Mouse (Mus musculus): ENCODE measurements around the gene Hoxa9.
A peak's percentile ranks its signal among the peaks of the same experiment; 100 is the strongest.

The Hoxa9 gene

DNA sequence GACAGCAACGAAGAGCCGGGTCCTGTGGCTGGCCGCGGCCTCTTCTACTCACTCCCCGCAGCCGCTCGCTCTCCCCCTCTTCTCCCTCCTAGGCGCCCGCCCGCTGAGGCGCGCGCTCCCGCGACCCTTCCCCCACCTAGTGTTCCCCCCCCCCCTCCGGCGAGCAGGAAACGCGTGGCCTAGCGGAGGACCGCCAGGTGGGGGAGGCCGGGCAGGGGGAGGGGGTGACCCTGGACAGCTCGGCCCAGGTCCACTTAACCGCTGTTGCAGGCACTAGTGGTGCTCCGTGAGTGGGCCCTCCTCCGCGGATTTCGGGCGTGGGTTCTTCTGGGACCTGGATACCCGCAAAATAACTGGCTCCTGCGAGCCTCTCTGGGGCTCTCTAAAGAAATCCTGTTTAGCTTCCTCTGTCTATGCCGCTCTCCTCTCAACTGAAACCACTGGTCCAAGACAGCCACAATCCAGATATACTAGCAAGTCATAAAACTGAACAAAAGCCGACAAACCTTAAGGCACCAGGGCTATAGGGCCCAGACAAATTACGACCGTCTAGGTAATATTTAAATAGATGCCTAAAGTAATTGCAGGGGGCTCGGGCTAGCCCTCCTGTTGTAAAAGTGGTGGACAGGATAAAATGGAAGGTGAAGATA lies at the start of gene Hoxa9:
Gene Hoxa9, minus strand, starts transcription at position 574 of the 650 bp plus-strand sequence.
- peaks cover 96% of the 10 kb centered on the region for H3K27me3 ChIP-seq (ENCODE audit: insufficient read depth, low read length)
- no peaks in the 10 kb centered on the region for H3K36me3 ChIP-seq (ENCODE audit: insufficient read depth, low read length)
- TF ChIP-seq NANOG (IDR thresholded peaks at IDR 0.05; ENCODE audit: borderline replicate concordance, low read length) (no peak), POU5F1 (IDR thresholded peaks at IDR 0.05; ENCODE audit: borderline replicate concordance, low read length) (no peak), CTCF (conservative IDR thresholded peaks at IDR 0.05; ENCODE audit: low read length) (no peak)

DNA sequence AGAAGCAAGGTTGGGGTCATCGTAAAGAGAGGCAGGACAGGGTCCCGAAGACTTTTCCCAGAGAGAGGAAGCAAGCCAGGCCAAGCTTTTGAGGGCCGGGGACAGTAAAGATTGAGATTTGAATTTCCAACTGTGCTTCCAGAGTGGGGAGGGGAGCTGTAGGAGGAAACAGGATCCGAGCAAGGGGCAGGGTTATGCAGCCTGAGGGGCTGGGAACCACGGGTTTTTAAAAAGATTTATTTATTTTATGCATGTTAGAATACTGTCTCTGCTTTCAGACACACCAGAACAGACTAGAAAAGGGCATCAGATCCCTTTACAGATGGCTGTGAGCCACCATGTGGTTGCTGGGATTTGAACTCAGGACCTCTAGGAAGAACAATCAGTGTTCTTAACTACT lies 46.0 kb upstream of the Hoxa9 start:
- peaks cover 79% of the 10 kb centered on the region for H3K27me3 ChIP-seq (ENCODE audit: insufficient read depth, low read length)
- H3K4me3 ChIP-seq (replicated peaks; ENCODE audit: low read length), result no peak overlapping the region
- no peaks in the 10 kb centered on the region for H3K36me3 ChIP-seq (ENCODE audit: insufficient read depth, low read length)
- H3K9me3 ChIP-seq (ENCODE audit: low read length), result no peaks in the 10 kb centered on the region
- TF ChIP-seq CTCF (conservative IDR thresholded peaks at IDR 0.05; ENCODE audit: low read length), result no peak
- no peak for TF ChIP-seq NANOG (IDR thresholded peaks at IDR 0.05; ENCODE audit: borderline replicate concordance, low read length)
- peaks cover 25% of the 10 kb centered on the region for H3K4me1 ChIP-seq (replicated peaks; ENCODE audit: low read depth, low read length)

More for the DNA sequence above, at the start of gene Hoxa9:
- Histone ChIP-seq H3K4me3 (replicated peaks; ENCODE audit: low read length) (peak within 1 kb of the TSS; percentile 39), H3K4me1 (replicated peaks; ENCODE audit: low read depth, low read length) (peaks cover 59% of the 10 kb centered on the region), H3K9me3 (ENCODE audit: low read length) (no peaks in the 10 kb centered on the region)

DNA sequence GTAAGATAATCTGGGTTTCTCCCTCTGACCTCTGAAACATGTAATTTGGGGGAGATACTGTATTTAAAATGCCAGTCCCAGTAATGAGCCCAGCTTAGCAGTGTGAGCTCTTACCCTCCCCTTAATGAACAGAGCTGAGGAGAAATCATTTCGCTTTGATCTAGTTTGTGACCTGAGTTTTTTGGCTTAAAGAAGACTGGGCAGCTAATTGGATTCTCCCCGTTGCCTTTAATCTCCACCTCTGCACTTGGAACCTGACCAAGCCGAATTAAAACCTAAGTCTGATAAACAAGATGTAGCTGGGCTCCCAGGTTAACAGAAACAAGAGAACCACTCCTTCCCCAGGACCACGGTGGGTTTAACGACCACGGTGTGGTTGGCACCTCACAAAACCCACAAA lies 45.5 kb upstream of the Hoxa9 start:
- H3K4me1 ChIP-seq (replicated peaks; ENCODE audit: low read depth, low read length), result peaks cover 25% of the 10 kb centered on the region
- no peak overlapping the region for H3K4me3 ChIP-seq (replicated peaks; ENCODE audit: low read length)
- no peaks in the 10 kb centered on the region for H3K36me3 ChIP-seq (ENCODE audit: insufficient read depth, low read length)
- no peak for TF ChIP-seq NANOG (IDR thresholded peaks at IDR 0.05; ENCODE audit: borderline replicate concordance, low read length)
- no peak for TF ChIP-seq POU5F1 (IDR thresholded peaks at IDR 0.05; ENCODE audit: borderline replicate concordance, low read length)
- no peak for TF ChIP-seq CTCF (conservative IDR thresholded peaks at IDR 0.05; ENCODE audit: low read length)
- H3K9me3 ChIP-seq (ENCODE audit: low read length), result no peaks in the 10 kb centered on the region
- peaks cover 81% of the 10 kb centered on the region for H3K27me3 ChIP-seq (ENCODE audit: insufficient read depth, low read length)

DNA sequence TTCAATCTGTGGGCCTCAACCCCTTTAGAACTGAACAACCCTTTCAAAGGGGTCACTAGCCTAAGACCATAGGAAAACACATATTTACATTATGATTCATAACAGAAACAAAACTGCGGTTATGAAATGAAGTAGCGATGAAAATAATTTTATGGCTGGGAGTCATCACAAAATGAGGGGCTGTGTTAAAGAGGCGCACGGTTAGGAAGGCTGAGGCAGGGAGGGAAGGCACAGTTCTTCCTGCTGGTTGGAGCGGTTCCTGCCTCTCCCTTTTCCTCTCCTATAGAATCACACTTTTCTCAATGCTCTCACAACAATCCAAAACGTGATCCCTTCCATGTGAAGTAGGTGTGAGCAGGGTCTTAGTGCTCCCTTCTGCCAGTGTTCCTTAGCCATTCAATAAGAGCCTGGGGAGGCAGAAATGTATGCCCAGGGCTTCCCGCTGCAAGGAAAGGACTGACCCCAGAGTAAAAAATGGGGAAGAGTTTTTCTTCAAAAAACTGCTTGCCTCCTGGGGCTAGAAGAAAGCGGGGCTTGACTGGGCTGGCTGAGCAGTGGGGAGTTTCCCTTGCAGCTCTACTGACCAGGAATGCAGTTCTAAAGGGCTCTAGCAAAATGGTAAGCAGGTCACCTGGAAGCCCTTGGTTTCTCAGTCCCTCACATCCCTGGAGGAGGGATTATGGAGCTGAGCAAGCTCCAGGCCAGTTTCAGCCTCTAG lies 44.8 kb upstream of the Hoxa9 start:
- Histone ChIP-seq H3K36me3 (ENCODE audit: insufficient read depth, low read length) (no peaks in the 10 kb centered on the region), H3K9me3 (ENCODE audit: low read length) (no peaks in the 10 kb centered on the region), H3K4me3 (replicated peaks; ENCODE audit: low read length) (no peak overlapping the region), H3K27me3 (ENCODE audit: insufficient read depth, low read length) (peaks cover 83% of the 10 kb centered on the region), H3K4me1 (replicated peaks; ENCODE audit: low read depth, low read length) (peaks cover 26% of the 10 kb centered on the region)
- TF ChIP-seq POU5F1 (IDR thresholded peaks at IDR 0.05; ENCODE audit: borderline replicate concordance, low read length), result no peak

DNA sequence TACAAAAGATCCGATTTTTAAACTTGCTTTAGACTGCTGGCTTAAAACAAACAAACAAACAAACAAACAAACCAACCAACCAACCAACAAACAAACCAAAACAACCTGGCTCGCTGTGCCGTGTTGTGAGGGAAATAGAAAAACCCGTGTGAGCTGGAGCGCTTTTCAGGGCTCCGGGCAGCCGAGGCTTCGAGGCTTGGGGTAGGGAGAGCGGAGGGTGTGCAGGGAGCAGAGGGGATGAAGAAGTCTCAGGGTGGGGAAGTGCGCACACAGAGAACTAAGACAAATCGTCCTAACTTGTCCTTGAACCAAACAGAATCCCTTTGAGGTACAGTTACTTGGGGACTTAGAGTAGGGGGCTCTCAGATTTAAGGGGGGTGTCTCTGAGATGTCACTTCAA lies 43.7 kb upstream of the Hoxa9 start:
- peaks cover 90% of the 10 kb centered on the region for H3K27me3 ChIP-seq (ENCODE audit: insufficient read depth, low read length)
- no peaks in the 10 kb centered on the region for H3K36me3 ChIP-seq (ENCODE audit: insufficient read depth, low read length)
- TF ChIP-seq CTCF (conservative IDR thresholded peaks at IDR 0.05; ENCODE audit: low read length), result no peak
- no peak for TF ChIP-seq NANOG (IDR thresholded peaks at IDR 0.05; ENCODE audit: borderline replicate concordance, low read length)
- no peak for TF ChIP-seq POU5F1 (IDR thresholded peaks at IDR 0.05; ENCODE audit: borderline replicate concordance, low read length)
- H3K9me3 ChIP-seq (ENCODE audit: low read length), result no peaks in the 10 kb centered on the region
- H3K4me1 ChIP-seq (replicated peaks; ENCODE audit: low read depth, low read length), result peaks cover 34% of the 10 kb centered on the region
- H3K4me3 ChIP-seq (replicated peaks; ENCODE audit: low read length), result peak overlapping the region; percentile 60; the same call in 1 of the 2 replicates

DNA sequence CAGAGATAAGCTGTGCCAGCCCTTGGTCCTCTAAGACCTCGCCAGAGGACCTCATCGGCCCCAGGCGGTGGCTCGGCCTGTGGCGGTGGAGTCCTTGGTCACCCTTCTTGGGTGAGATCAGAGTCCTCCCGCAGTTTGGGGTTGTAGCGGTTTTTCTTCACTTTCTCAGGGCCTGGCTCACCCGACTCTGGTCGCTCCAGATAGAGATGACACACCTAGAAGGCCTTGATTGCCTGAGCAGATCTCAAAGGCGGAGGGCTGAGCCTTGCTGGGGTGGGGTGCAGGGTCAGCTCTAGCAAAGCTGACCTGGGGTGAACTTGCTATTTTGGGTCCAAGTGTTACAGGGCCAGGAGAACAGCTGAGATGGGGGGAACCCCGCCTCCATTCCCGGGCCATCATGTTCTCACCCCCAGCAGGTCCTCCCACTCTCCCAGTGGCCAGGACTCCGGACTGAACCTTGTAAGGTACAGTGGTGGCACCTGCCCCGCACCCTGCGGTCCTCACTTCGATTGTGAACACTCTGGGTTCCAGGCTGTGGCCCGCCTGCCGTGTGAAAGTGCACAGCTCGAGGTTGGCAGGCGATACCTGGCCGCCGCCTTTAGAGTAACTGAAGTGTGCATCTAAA lies 42.9 kb upstream of the Hoxa9 start:
- H3K4me1 ChIP-seq (replicated peaks; ENCODE audit: low read depth, low read length), result peaks cover 41% of the 10 kb centered on the region
- TF ChIP-seq NANOG (IDR thresholded peaks at IDR 0.05; ENCODE audit: borderline replicate concordance, low read length) (no peak), CTCF (conservative IDR thresholded peaks at IDR 0.05; ENCODE audit: low read length) (no peak), POU5F1 (IDR thresholded peaks at IDR 0.05; ENCODE audit: borderline replicate concordance, low read length) (no peak)
- H3K27me3 ChIP-seq (ENCODE audit: insufficient read depth, low read length), result peaks cover 95% of the 10 kb centered on the region
- no peaks in the 10 kb centered on the region for H3K36me3 ChIP-seq (ENCODE audit: insufficient read depth, low read length)
- no peaks in the 10 kb centered on the region for H3K9me3 ChIP-seq (ENCODE audit: low read length)
- H3K4me3 ChIP-seq (replicated peaks; ENCODE audit: low read length), result peak overlapping the region; percentile 60

DNA sequence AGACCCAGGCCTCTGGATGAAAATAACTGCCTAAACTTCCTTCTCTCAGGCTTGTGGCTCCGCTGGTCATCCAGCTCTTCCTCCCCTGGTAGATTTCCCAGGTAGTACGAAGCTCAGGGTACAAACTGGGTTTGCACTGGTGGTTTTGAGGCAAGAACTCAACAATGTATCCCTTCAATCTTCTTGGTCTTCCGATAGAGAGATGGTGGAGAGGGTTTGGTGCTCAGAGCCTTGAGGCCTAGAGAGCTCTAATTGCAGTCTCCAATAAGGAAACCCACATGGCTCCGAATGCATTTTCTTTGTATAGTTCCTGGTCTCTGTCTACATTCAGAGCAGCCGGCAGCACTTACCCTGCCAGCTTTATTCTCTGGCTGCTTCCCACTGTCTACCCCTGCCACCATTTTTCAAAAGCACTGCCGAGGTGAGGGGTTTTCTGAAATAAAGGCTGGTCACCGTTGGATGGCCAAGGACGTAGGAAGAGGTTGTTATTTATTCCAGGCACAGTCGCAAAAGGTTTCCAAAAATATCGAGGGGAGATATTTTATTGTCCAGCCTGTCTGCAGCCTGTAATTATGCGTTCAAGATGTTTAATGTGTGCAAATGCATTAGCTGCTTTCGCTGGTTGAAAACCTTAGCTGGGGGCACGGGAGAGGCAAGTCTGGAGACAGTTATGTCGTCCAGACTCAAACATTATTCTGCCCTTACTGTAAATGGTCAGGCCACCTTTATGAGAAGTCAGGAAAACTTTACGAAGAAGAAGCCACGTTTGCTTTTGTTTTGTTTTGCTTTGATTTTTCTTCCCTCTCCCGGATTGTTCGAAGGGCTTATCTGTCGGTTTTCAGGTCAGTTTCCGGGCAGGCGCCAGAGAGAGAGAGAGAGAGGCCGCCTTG lies 42.1 kb upstream of the Hoxa9 start:
- H3K4me1 ChIP-seq (replicated peaks; ENCODE audit: low read depth, low read length), result peaks cover 47% of the 10 kb centered on the region
- peaks cover 97% of the 10 kb centered on the region for H3K27me3 ChIP-seq (ENCODE audit: insufficient read depth, low read length)
- H3K4me3 ChIP-seq (replicated peaks; ENCODE audit: low read length), result peak overlapping the region; percentile 60
- no peaks in the 10 kb centered on the region for H3K36me3 ChIP-seq (ENCODE audit: insufficient read depth, low read length)
- H3K9me3 ChIP-seq (ENCODE audit: low read length), result no peaks in the 10 kb centered on the region
- TF ChIP-seq POU5F1 (IDR thresholded peaks at IDR 0.05; ENCODE audit: borderline replicate concordance, low read length) (no peak), CTCF (conservative IDR thresholded peaks at IDR 0.05; ENCODE audit: low read length) (no peak), NANOG (IDR thresholded peaks at IDR 0.05; ENCODE audit: borderline replicate concordance, low read length) (no peak)
